Mouse (Mus musculus): Measurements from ENCODE around the gene Dennd2c.

Gene Dennd2c

GRCm38 (mm10) chr3:103102454-103103390 lies at the start of gene Dennd2c:
Gene Dennd2c (plus strand): TSS chr3:103102604.
- no peak; the same call in 1 of the 2 replicates for TF ChIP-seq GATA4 (IDR thresholded peaks at IDR 0.05; ENCODE audit: insufficient replicate concordance, low read length)

GRCm38 (mm10) chr3:103056016-103056595 lies 46.3 kb upstream of the Dennd2c start:
- no peak for TF ChIP-seq GATA4 (IDR thresholded peaks at IDR 0.05; ENCODE audit: insufficient replicate concordance, low read length)

- TF ChIP-seq GATA4 (IDR thresholded peaks at IDR 0.05; ENCODE audit: insufficient replicate concordance, low read length), result no peak
Observed at GRCm38 (mm10) chr3:103057752-103058151, 44.7 kb upstream of the Dennd2c start.

GRCm38 (mm10) chr3:103058207-103059157 lies 43.9 kb upstream of the Dennd2c start, which contains the start of gene Nras:
Gene Nras (plus strand): TSS chr3:103058285.
- no peak for TF ChIP-seq GATA4 (IDR thresholded peaks at IDR 0.05; ENCODE audit: insufficient replicate concordance, low read length)

GRCm38 (mm10) chr3:103066927-103067326 lies 35.5 kb upstream of the Dennd2c start:
- TF ChIP-seq GATA4 (IDR thresholded peaks at IDR 0.05; ENCODE audit: insufficient replicate concordance, low read length), result no peak

GRCm38 (mm10) chr3:103068971-103069370 lies 33.4 kb upstream of the Dennd2c start:
- no peak for TF ChIP-seq GATA4 (IDR thresholded peaks at IDR 0.05; ENCODE audit: insufficient replicate concordance, low read length)

GRCm38 (mm10) chr3:103073771-103074170 lies 28.6 kb upstream of the Dennd2c start, which contains the start of gene Ampd1:
Gene Ampd1 (plus strand): TSS chr3:103074014.
- no peak for TF ChIP-seq GATA4 (IDR thresholded peaks at IDR 0.05; ENCODE audit: insufficient replicate concordance, low read length)

- no peak for TF ChIP-seq GATA4 (IDR thresholded peaks at IDR 0.05; ENCODE audit: insufficient replicate concordance, low read length)
Observed at GRCm38 (mm10) chr3:103075871-103076270, 26.5 kb upstream of the Dennd2c start.

- no peak for TF ChIP-seq GATA4 (IDR thresholded peaks at IDR 0.05; ENCODE audit: insufficient replicate concordance, low read length)
Observed at GRCm38 (mm10) chr3:103076476-103076875, 25.9 kb upstream of the Dennd2c start.

GRCm38 (mm10) chr3:103079301-103079700 lies 23.1 kb upstream of the Dennd2c start:
- no peak for TF ChIP-seq GATA4 (IDR thresholded peaks at IDR 0.05; ENCODE audit: insufficient replicate concordance, low read length)

GRCm38 (mm10) chr3:103081051-103081450 lies 21.4 kb upstream of the Dennd2c start:
- no peak for TF ChIP-seq GATA4 (IDR thresholded peaks at IDR 0.05; ENCODE audit: insufficient replicate concordance, low read length)

GRCm38 (mm10) chr3:103081861-103082453 lies 20.4 kb upstream of the Dennd2c start:
- TF ChIP-seq GATA4 (IDR thresholded peaks at IDR 0.05; ENCODE audit: insufficient replicate concordance, low read length), result no peak

GRCm38 (mm10) chr3:103082761-103083160 lies 19.6 kb upstream of the Dennd2c start:
- no peak for TF ChIP-seq GATA4 (IDR thresholded peaks at IDR 0.05; ENCODE audit: insufficient replicate concordance, low read length)

- no peak for TF ChIP-seq GATA4 (IDR thresholded peaks at IDR 0.05; ENCODE audit: insufficient replicate concordance, low read length)
Observed at GRCm38 (mm10) chr3:103085986-103086385, 16.4 kb upstream of the Dennd2c start.

- TF ChIP-seq GATA4 (IDR thresholded peaks at IDR 0.05; ENCODE audit: insufficient replicate concordance, low read length), result no peak
Observed at GRCm38 (mm10) chr3:103091753-103092152, 10.7 kb upstream of the Dennd2c start.
